Mouse (Mus musculus) liver, embryonic 14.5 days (tissue): ENCODE data around the gene Stim1.

Source experiments
- CTCF ChIP-seq: IDR thresholded peaks from 2 replicates; pipeline ENCODE4 v1.5.1; 2016; ENCODE audit warnings: antibody characterized with exemption, low read depth, control low read depth
- EP300 ChIP-seq: IDR thresholded peaks from 2 replicates; pipeline ENCODE4 v1.6.1; 2016; ENCODE audit warnings: antibody characterized with exemption, low read depth

GRCm38 (mm10) chr7:102396331-102396730 lies 128.7 kb downstream of the Stim1 start:
- TF ChIP-seq CTCF (no peak), EP300 (no peak)
